Mouse (Mus musculus) left cerebral cortex, adult 9 months (tissue): ENCODE results near the gene Cdip1.
"Not testable (repeated sequence)": the region's sequence is repeated elsewhere in the genome, so short reads cannot be mapped to it uniquely, and the experiment has no call there.

Experiments used
- DNase-seq, 2 experiments: peaks; one replicate each; pipeline ENCODE4 v3.0.0; 2022; ENCODE audit warnings: low spot score in 2 of 2

Cdip1 gene

DNA sequence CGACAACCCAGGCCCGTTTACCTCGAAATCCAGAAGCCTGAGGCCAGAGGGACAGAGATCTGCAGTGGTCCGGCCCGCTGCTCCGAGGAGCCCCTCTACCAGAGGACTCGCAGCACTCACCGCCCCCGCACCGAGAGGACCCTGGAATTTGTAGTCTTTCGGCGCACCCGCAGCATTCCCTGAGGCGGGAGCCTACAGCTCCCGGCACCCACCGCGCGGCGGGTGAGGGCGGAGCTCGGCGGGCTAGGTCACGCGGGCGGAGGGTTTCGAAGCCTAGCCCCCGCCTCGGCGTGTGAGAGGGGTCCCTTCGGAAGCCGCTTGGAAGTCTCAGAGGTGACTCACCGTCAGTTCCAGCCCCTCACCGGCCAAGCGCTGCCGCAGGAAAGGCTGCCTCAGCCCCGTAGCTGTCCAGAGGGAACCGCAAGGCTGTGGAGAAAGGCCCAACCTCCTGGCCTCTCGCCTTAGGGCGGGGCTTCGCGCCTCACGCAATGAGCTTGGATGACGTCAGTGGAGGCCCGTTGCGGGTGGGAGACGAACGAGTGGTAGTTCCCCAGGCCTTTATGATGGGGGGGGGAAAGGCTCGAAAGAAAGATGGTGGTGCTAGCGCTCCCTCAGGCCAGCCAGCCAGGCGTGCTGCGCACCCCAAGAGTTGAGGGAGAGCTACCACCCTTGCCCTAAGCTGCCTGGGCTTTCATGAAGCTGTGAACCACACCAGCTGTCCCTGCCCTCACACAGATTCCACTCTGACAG, at the start of gene Cdip1:
TSS of gene Cdip1 (minus strand) at position 483 of the 750 bp plus-strand sequence.
- DNase-seq, result peak; percentile 87 to 95

- no peak for DNase-seq
Measured at GRCm38 (mm10) chr16:4839552-4839951, 49.5 kb upstream of the Cdip1 start.

DNA sequence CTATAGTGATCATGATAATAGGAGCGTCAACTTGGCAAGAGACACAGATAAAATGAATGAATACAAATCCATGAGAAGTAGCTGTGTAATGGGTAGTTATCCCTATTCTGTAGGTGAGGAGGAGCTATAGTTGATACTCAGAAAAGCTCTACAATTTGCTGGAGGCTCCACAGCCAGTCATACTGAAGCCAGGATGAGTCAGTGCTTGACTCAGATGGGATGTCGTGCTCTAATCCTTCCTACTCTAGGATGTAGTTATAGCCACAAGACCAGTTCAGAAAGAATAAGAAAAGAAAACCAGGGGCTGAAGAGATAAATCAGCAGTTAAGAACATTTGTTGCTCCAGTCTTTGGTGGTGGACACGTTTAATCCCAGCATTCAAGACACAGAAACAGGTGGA, 47.5 kb upstream of the Cdip1 start:
- DNase-seq, result no peak

DNA sequence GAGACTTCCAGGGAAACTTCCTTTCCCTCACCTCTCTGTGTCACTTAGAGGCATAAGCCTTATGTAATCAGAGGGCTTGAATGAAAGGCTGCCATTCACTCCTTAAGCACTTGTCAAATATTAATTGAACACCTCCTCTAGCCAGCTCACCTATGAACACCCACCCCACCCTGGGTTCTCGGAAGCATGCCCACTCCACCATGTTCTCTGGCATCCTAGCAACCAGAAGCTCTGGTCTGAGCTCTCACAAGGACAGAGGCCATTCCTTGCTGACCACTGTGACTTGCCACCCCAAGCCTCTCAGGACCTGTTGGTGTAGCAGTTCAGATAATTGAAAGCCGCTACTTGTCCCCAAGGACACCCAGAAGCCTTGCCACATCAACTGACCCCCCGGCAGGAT, 45.1 kb upstream of the Cdip1 start, which contains the start of gene 4930562C15Rik:
TSS of gene 4930562C15Rik (plus strand) at position 226 of the 400 bp plus-strand sequence.
- no peak for DNase-seq

GRCm38 (mm10) chr16:4833858-4834257, 43.8 kb upstream of the Cdip1 start:
- peak in 1 of 2 experiments; percentile 21 for DNase-seq

- DNase-seq, result peak in 1 of 2 experiments; percentile 42
Measured at GRCm38 (mm10) chr16:4831650-4832419, 41.7 kb upstream of the Cdip1 start.

DNA sequence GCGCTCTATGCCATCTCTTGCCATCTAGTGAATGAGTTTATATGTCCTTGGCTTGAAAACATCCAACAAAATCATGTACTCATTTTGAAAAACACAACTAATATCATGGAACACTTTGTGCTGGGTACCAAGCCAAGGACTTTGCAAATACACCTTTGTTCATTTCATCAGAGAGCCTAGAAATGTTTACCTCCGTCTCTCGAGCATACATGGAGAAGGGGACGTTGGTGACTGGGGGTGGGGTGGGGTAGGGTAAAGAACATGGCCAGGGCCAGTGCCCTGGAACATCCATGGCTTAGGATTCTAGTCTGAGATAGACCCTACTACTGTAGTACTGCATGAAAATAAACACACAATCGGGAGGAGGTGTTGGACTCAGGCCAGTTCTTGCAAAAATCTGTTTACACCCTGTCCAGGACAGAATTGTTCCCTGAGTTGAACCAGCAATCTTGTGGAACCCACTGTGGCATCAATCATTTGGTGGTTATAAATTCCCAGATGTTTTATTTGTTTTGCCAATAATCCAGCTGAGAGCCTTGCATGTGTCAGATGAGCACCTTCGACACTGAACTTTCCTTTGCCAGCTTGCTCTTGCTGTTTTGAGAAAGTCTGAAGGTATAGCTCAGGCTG, 39.3 kb upstream of the Cdip1 start:
- DNase-seq, result no peak

- no peak for DNase-seq
Measured at GRCm38 (mm10) chr16:4827639-4828038, 37.5 kb upstream of the Cdip1 start.

DNA sequence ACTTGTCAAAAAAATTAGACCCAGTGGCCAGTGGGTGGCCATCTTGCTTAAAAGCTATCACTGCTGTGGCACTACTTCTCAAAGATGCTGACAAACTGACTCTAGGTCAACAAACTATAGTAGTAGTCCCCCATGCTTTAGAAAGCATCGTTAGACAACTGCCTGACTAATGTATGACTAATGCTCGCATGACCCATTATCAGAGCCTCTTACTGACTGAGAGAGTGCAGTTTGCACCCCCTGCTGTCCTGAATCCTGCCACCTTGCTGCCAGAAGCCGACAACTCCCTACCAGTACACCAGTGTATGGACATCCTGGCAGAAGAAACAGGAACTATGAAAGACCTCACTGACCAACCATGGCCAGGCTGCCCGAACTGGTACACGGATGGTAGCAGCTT, 34.4 kb upstream of the Cdip1 start:
- not testable (repeated sequence) for DNase-seq

DNA sequence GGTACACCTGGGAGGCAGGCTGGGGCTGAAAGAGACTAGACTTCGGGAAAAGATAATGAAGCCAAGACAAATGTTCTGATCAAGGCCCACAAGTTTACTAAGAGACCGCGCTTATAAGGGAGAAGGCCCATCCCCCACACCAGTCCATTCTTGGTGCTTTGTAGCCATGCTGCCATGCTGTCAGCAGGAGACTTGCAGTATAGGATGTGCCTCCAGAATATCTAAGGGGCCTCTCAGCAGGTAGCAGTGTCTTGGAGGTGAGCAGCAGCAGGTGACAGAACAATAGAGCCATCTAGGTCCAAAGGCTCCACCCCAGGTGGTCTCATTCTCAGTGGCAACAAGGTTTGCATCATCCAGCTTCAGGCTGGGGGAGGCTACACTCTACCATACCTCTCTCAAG, 28.3 kb upstream of the Cdip1 start:
- no peak for DNase-seq

GRCm38 (mm10) chr16:4796631-4797030, 6.5 kb upstream of the Cdip1 start:
- DNase-seq, result no peak

GRCm38 (mm10) chr16:4791332-4791731, 1.2 kb upstream of the Cdip1 start:
- DNase-seq, result no peak

DNA sequence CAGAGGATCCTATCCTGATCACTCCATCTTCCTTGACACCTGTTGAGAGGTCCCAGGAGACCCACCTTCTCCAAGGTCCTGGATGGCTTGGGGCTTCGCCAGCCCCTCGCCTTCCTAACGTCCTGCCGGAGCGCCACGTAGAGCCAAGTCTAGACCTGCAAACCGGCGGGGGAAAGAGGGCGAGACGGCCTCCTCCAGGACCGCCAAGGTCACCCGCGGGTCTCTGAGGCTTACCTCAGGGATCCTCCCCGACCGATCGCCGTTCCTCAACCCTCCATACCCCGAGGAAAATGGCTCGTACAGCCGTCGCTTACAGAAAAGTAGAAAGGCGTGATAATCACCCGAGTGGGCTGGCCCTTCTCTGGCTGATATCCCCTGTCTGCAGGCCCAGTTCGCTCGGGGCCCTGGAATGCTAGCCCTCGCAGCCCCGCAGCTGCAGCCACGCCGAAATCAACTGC, 752 bp downstream of the Cdip1 start:
- DNase-seq, result no peak

- DNase-seq, result no peak
Measured at GRCm38 (mm10) chr16:4788176-4788575, 1.9 kb downstream of the Cdip1 start.

- no peak for DNase-seq
Measured at GRCm38 (mm10) chr16:4785706-4786105, 4.4 kb downstream of the Cdip1 start.

- DNase-seq, result no peak
Measured at GRCm38 (mm10) chr16:4782515-4782914, 7.6 kb downstream of the Cdip1 start.

GRCm38 (mm10) chr16:4781524-4782196, 8.4 kb downstream of the Cdip1 start:
- DNase-seq, result peak in 1 of 2 experiments; percentile 77

DNA sequence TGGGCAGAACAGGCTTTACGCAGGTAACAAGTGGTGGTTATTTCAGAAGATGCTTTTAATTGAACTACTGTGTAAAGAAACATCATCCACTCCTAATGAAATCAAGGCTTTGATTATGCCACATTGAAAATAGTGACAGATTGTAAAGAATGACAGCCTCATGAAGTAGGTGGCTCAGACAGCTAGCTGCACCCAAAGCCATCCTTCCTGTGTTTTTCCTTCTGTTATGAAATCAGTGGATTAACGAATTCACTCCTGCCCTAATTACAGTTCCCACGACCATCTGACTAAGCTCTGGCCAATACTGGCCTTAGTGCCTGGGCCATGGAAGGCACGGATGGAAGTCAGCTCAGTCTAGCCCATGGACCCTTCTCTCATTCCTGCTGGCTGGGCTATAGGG, 11.2 kb downstream of the Cdip1 start:
- DNase-seq, result no peak

GRCm38 (mm10) chr16:4777905-4778609, 12.0 kb downstream of the Cdip1 start:
- no peak for DNase-seq

- DNase-seq, result no peak
Measured at GRCm38 (mm10) chr16:4777171-4777904, 12.8 kb downstream of the Cdip1 start.
